Mouse (Mus musculus) megakaryocyte, embryonic 14.5 days (primary cell): ENCODE measurements at regions not wholly inside any gene's neighbourhood (a gene's known extent, or its start where the extent isn't known, plus 50 kb on each side); places are given as distances from the start of the nearest gene placed in this dataset.

Experiments used
- FLI1 ChIP-seq: IDR thresholded peaks from 2 replicates; pipeline ENCODE4 v1.6.1; 2012; ENCODE audit warnings: low read length, inconsistent platforms, mixed read lengths
- GATA1 ChIP-seq: IDR thresholded peaks from 3 replicates; pipeline ENCODE4 v1.6.1; 2012; ENCODE audit warnings: mixed read lengths, low read length, inconsistent platforms, borderline replicate concordance

DNA sequence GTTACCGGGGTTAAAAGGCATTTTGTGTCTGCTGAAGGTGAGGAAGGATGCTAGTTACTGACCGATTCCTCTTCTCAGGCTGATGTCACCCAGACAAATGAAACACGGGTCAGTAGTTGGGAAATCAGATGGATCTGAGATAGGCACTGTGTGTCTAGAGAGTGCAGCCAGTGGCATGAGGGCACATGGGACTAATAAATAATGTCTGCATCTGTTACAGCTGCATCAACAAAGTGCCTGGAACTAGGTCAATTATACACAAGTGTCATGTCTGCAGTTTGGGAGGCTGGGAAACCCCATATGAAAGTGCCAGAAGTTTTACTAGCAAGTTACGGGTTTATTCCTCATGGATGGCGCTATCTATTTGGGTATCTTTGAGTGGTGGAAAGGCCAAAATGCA is 68.8 kb downstream of the Cxcl12 start:
- TF ChIP-seq GATA1 (no peak), FLI1 (no peak)
